Mouse (Mus musculus) heart, postnatal 0 days (tissue): Measurements from ENCODE around the gene Krtap27-1. TPM values are rescaled to one million over a fixed set of nuclear protein-coding genes. Genes with fewer than 3 reads are reported as not detected.

ENCODE experiments used
- ATAC-seq: fragments of 200-750 bp; cut with Nextera tagmentation; 2 replicates; pipeline ENCODE4 v1.8.0; 2017; ENCODE audit warnings: low read depth, moderate number of reproducible peaks, moderate library complexity; ENCODE audit not compliant: insufficient read depth
- DNase-seq: peaks from one replicate; pipeline ENCODE4 v3.0.0-alpha.2; 2016; ENCODE audit warnings: low spot score
- H3K27ac ChIP-seq: fragments of 300-500 bp; sonication (generic); 2 replicates; pipeline ENCODE4 v1.5.1; 2014; ENCODE audit warnings: low read depth, mild to moderate bottlenecking
- H3K27me3 ChIP-seq: fragments of 300-500 bp; sonication (generic); 2 replicates; pipeline ENCODE4 v1.6.1; 2014; ENCODE audit warnings: low read length, mixed read lengths; ENCODE audit not compliant: control insufficient read depth, insufficient read depth
- H3K36me3 ChIP-seq: fragments of 300-500 bp; sonication (generic); replicated peaks from 2 replicates; pipeline ENCODE4 v1.6.1; 2014; ENCODE audit warnings: low read length, mixed read lengths; ENCODE audit not compliant: control insufficient read depth, insufficient read depth
- H3K4me1 ChIP-seq: fragments of 300-500 bp; sonication (generic); 2 replicates; pipeline ENCODE4 v1.6.1; 2014; ENCODE audit warnings: antibody characterized with exemption; ENCODE audit not compliant: control insufficient read depth, insufficient read depth
- H3K4me2 ChIP-seq: fragments of 300-500 bp; sonication (generic); 2 replicates; pipeline ENCODE4 v1.6.1; 2014; ENCODE audit warnings: low read depth, mild to moderate bottlenecking, low read length, moderate library complexity
- H3K4me3 ChIP-seq: fragments of 300-500 bp; sonication (generic); 2 replicates; pipeline ENCODE4 v1.5.1; 2014; ENCODE audit warnings: low read depth, low read length
- H3K9ac ChIP-seq: fragments of 300-500 bp; sonication (generic); replicated peaks from 2 replicates; pipeline ENCODE4 v1.6.1; 2014; ENCODE audit warnings: low read depth, low read length, mixed read lengths
- H3K9me3 ChIP-seq: fragments of 300-500 bp; sonication (generic); replicated peaks from 2 replicates; pipeline ENCODE4 v1.6.1; 2016; ENCODE audit warnings: low read length; ENCODE audit not compliant: control insufficient read depth
- CTCF ChIP-seq: IDR thresholded peaks from 2 replicates; pipeline ENCODE4 v1.5.1; 2016; ENCODE audit warnings: antibody characterized with exemption, control low read depth, low read depth
- EP300 ChIP-seq: IDR thresholded peaks from 2 replicates; pipeline ENCODE4 v1.6.1; 2016; ENCODE audit warnings: antibody characterized with exemption, low read depth
- WGBS: fragments of 180-500 bp; shearing (Covaris S2); extraction: QIAGEN DNeasy Blood & Tissue Kit; methylation state at CpG from one replicate; pipeline ENCODE4 v1.1.7; 2014; 5-methylcytosine and 5-hydroxymethylcytosine counted together
- polyA plus RNA-seq: library from polyadenylated mRNA; unstranded; fragments of >200 nt; fragmentation: Nextera tagmentation; extraction: Ambion mirVana; gene quantifications from 2 replicates; pipeline ENCODE4 v1.2.1, GENCODE M21; 2015
- total RNA-seq: library from RNA; depleted of rRNA; stranded (reverse); fragments of >200 nt; gene quantifications from 2 replicates; pipeline ENCODE4 v1.2.3, GENCODE M21; 2014; ENCODE audit warnings: low replicate concordance; rRNA removed

The Krtap27-1 gene
- total RNA-seq (not detected in 2 replicates), polyA plus RNA-seq (not detected in 2 replicates)

DNA sequence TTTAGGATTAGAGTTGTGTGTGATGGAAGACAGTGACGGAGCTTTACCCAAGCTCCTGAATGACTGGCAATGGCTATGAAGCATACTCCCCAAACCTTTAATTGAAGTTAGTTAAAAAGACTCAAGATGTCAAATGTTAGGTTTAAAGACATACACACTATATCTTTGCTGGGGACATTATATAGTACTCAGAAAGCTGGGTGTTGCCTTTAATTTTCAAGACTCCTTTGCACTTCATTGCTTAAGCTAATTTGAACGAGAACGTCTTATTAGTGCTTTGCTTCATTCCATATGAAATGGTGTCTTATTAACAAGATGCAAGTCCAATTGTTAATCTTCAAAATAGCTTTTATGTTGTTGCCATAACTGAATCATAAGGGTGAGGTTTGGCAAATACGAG lies at the start of gene Krtap27-1:
Gene Krtap27-1 (minus strand): TSS at position 101 of the 400 bp plus-strand sequence.
- Histone ChIP-seq H3K4me2 (no peak within 1 kb of the TSS), H3K27me3 (no peaks in the 10 kb centered on the region), H3K36me3 (no peaks in the 10 kb centered on the region), H3K9ac (no peak within 1 kb of the TSS), H3K9me3 (no peaks in the 10 kb centered on the region), H3K4me1 (no peaks in the 10 kb centered on the region), H3K27ac (no peak within 1 kb of the TSS), H3K4me3 (no peak within 1 kb of the TSS)
- WGBS, result 77% methylated on average over 4 of the region's 4 CpGs
- no peak for ATAC-seq
- no peak for DNase-seq
- TF ChIP-seq EP300, result no peak
- TF ChIP-seq CTCF, result no peak

DNA sequence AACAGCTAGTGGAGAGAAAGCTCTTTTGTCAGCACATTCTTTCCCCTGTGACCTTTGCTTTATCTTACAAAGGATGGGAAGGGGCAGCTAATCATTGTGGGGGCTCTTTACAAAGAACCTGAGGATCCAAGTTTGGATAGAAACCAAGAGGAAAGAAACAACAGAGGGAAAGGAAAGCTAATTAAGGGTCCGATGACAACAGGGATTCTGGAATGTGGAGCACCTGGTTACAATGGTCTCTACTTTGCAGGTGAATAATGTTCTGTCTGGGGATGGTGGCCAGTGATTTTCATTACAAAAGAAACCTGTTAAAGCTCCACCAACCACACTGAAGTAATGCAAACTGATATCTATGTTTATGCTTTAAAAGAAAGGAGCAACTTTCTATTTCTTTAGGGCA lies 48.6 kb upstream of the Krtap27-1 start:
- no peak overlapping the region for H3K9ac ChIP-seq
- no peak for ATAC-seq
- 44% methylated on average over 1 of the region's 1 CpGs for WGBS
- no peak for DNase-seq
- no peaks in the 10 kb centered on the region for H3K36me3 ChIP-seq
- H3K4me1 ChIP-seq, result no peaks in the 10 kb centered on the region
- no peaks in the 10 kb centered on the region for H3K27me3 ChIP-seq
- no peak overlapping the region for H3K27ac ChIP-seq
- no peak overlapping the region for H3K4me3 ChIP-seq
- no peak overlapping the region for H3K4me2 ChIP-seq
- no peak for TF ChIP-seq EP300
- TF ChIP-seq CTCF, result no peak
- H3K9me3 ChIP-seq, result no peaks in the 10 kb centered on the region

GRCm38 (mm10) chr16:88716549-88716948 lies 45.1 kb upstream of the Krtap27-1 start:
- Histone ChIP-seq H3K4me1 (no peaks in the 10 kb centered on the region), H3K36me3 (no peaks in the 10 kb centered on the region), H3K27me3 (no peaks in the 10 kb centered on the region), H3K27ac (no peak overlapping the region), H3K4me3 (no peak overlapping the region), H3K4me2 (no peak overlapping the region), H3K9me3 (no peaks in the 10 kb centered on the region), H3K9ac (no peak overlapping the region)
- no peak for DNase-seq
- no peak for ATAC-seq
- TF ChIP-seq CTCF (no peak), EP300 (no peak)

- no peak overlapping the region for H3K4me3 ChIP-seq
- H3K27me3 ChIP-seq, result no peaks in the 10 kb centered on the region
- H3K27ac ChIP-seq, result no peak overlapping the region
- WGBS, result 74% methylated on average over 6 of the region's 6 CpGs
- no peaks in the 10 kb centered on the region for H3K4me1 ChIP-seq
- H3K9ac ChIP-seq, result no peak overlapping the region
- no peak overlapping the region for H3K4me2 ChIP-seq
- H3K36me3 ChIP-seq, result no peaks in the 10 kb centered on the region
- TF ChIP-seq EP300 (no peak), CTCF (peak; percentile 18)
- no peaks in the 10 kb centered on the region for H3K9me3 ChIP-seq
- DNase-seq (no peak), ATAC-seq (no peak)
Measured at GRCm38 (mm10) chr16:88711245-88711644, 39.8 kb upstream of the Krtap27-1 start.

DNA sequence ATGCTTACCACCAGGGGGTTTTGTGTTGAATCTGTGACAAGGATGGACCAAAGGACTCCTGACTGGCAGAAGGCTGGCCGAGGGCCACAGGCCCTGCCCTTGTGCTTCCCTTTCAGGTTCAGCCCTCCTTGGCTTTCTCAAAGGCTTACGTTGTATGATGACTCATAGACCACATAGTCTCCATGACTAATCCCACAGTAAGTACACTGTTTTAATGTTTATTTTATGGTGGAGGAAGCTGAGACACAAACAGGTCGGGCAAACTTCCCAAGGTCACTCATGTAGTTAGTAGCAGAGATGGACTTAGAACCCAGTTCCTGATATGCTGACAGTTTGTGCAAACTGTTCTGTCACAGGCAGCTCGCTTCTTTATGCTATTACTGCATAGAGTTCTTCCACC lies 39.3 kb upstream of the Krtap27-1 start:
- H3K9ac ChIP-seq, result no peak overlapping the region
- no peaks in the 10 kb centered on the region for H3K9me3 ChIP-seq
- no peak for TF ChIP-seq CTCF
- no peak for TF ChIP-seq EP300
- H3K27me3 ChIP-seq, result no peaks in the 10 kb centered on the region
- no peak overlapping the region for H3K27ac ChIP-seq
- 62% methylated on average over 4 of the region's 4 CpGs for WGBS
- no peaks in the 10 kb centered on the region for H3K4me1 ChIP-seq
- H3K36me3 ChIP-seq, result no peaks in the 10 kb centered on the region
- H3K4me3 ChIP-seq, result no peak overlapping the region
- no peak for ATAC-seq
- no peak for DNase-seq
- no peak overlapping the region for H3K4me2 ChIP-seq

- Histone ChIP-seq H3K4me3 (no peak within 1 kb of the TSS), H3K36me3 (no peaks in the 10 kb centered on the region), H3K9ac (no peak within 1 kb of the TSS), H3K9me3 (no peaks in the 10 kb centered on the region), H3K4me2 (no peak within 1 kb of the TSS), H3K27me3 (no peaks in the 10 kb centered on the region), H3K27ac (no peak within 1 kb of the TSS), H3K4me1 (no peaks in the 10 kb centered on the region)
- 77% methylated on average over 10 of the region's 10 CpGs for WGBS
- ATAC-seq (no peak), DNase-seq (no peak)
- no peak for TF ChIP-seq CTCF
- no peak for TF ChIP-seq EP300
Measured at GRCm38 (mm10) chr16:88707496-88708012, 36.1 kb upstream of the Krtap27-1 start, which contains the start of gene 2310061N02Rik. 2310061N02Rik (minus strand) TSS chr16:88707962.
